Mouse (Mus musculus): ENCODE data around the gene Cdca7l. TPM values are rescaled to one million over a fixed set of nuclear protein-coding genes. Genes with fewer than 3 reads are reported as not detected.

Gene Cdca7l
- 11.6 TPM for polyA plus RNA-seq (2014; fragmentation: Illumina TruSeq; extraction: RNeasy Lipid Tissue Mini Kit (QIAGEN cat#74804); ENCODE audit: low replicate concordance)

GRCm38 (mm10) chr12:117803989-117804388 is at the start of gene Cdca7l:
Cdca7l (plus strand) TSS chr12:117804289.

Data from small intestine, adult 10 weeks (tissue).